Mouse (Mus musculus): ENCODE measurements around the gene Qrich1. TPM values are rescaled to one million over a fixed set of nuclear protein-coding genes. Genes with fewer than 3 reads are reported as not detected.
A peak's percentile ranks its signal among the peaks of the same experiment; 100 is the strongest.

The Qrich1 gene
- total RNA-seq, 2 experiments from 2014 or later: 58.8 to 59.5 TPM

DNA sequence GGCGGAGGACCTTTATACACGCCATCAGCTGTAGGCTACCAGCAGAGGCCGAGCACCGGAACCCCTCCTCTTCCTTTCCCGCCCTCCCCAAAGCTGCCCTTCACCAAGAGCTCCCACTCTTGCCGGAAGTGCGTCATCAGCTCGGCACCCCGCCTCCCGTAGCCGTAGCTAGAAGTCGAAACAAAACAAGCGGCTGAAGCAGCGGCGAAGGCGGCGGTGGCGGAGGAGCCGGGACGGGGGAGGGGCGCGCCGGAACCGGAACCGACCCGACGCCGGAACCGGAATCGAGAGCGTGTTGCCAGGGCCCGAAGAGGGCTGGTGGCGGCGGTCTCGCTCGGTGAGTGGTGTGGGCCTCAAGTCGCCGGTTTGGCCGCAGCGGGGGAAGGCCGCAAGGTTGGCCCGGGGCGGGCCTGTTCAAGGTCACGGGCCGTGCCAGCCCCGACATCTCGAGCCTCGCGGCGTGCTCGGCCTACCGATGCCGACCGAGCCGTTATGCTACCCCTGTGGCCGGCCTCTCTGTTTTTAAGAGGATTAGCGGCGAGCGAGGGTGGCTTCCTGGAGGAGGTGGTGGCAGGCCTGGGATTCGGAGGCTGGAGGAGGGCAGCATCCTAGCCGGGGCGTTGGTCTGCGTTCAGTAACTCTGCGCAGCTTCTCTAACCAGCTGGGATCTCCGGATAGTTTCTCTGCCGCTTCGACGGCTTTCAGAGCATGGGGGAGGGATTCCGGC is 25.9 kb upstream of the Qrich1 start, which contains the start of gene Usp19:
TSS of gene Usp19 (plus strand) at position 44 of the 727 bp plus-strand sequence.
- intact Hi-C loops (cut with DNase I; ENCODE audit: low total_unique reads): no loop called here
- DNase-seq: peak; percentile 96

DNA sequence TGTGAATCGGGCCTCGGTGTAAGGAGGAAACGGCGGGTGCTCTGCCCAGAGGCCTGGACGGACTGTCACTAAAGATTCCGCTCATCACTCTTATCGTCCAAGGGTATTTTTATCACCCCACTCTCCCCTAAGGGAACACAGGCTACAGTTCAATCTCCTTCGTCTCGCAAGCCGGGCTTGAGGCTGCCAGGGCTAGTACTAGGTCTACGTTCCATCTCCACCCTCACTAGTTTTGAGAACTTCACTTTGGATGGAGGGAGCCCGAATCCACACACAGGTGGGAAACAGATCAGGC is 25.4 kb upstream of the Qrich1 start:
- intact Hi-C loops (cut with DNase I; ENCODE audit: low total_unique reads): no loop called here
- DNase-seq: no peak

DNA sequence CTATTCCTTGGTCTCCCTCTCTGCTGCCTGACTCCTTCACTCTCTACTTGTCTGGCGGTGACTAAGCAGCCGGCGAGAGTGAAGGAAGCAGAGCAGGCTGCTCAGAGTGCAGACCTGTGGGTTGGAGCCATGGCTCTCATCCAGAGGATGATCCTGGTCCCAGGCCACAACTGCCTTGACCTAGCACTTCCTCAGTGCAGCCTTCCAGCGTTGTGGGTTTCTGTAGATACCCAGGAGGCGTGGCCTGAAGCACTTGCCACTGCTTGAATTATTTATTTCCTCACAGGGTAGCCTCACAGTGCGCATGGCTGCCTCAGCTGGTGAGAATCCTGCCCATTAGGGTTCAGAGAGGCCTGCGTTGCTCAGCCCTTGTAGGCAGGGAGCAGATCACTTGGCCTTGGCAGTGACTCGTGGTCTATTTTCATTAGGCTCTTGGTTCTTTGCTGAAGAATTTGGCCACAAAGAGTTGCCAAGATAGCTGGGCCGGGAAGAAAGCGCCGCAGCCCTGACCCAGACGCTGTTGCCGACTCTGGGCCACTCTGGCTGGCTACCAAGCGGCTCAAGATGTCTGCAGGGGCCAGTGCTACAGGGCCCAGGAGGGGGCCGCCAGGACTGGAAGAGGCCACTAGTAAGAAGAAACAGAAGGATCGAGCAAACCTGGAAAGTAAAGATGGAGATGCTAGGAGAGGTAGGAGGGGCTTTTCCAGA is 24.4 kb upstream of the Qrich1 start:
- peak; percentile 61 for DNase-seq
- intact Hi-C loops (cut with DNase I; ENCODE audit: low total_unique reads): loop anchor here (2.0 kb wide), 1 partner anchor 67 kb away; no protein-coding TSS in a partner anchor

DNA sequence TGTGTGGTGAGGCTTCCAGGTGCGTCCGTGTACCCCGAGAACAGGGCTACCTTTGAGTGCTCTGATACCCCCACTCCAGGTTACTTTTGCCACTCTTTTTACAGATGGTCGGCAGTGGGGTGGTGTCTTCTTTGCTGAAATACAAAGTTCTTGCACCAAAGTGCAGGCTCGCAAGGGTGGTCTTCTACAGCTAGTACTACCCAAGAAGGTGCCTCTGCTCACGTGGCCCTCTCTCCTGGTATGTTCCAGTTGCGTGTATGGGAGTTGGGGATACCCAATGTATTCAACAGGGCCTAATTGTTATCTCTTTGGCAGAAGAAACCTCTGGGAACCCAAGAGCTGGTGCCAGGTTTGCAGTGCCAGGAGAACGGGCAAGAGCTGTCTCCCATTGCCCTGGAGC is 23.4 kb upstream of the Qrich1 start:
- intact Hi-C loops (cut with DNase I; ENCODE audit: low total_unique reads): loop anchor here (2.0 kb wide), 1 partner anchor 66 kb away; no protein-coding TSS in a partner anchor
- peak; percentile 3 for DNase-seq

DNA sequence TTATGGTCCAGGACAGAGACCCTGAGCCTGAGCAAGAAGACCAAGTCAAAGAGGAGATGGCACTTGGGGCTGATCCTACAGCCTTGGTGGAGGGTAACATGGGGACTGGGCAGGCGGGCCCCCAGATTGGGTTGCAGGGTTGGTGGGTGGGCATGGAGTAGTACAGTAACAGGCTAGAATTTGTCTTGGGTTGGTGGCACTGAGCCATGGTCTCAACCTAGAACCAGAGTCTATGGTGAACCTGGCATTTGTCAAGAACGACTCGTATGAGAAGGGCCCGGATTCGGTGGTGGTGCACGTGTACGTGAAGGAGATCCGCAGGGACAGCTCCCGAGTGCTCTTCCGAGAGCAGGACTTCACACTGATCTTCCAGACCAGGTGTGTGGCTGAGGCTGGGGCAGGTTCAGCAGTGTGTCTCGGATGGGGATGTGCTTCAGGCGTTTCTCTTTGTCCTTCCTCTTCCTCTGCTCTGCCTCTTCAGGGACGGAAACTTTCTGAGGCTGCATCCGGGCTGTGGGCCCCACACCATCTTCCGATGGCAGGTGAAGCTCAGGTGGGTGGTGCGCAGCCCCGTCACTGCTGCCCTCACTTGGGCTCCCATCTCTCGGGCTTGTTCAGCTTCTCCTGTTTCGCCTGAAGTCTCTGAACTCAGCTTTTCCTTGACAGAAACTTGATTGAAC is 22.3 kb upstream of the Qrich1 start:
- intact Hi-C loops (cut with DNase I; ENCODE audit: low total_unique reads): no loop called here
- peak; percentile 3 for DNase-seq

DNA sequence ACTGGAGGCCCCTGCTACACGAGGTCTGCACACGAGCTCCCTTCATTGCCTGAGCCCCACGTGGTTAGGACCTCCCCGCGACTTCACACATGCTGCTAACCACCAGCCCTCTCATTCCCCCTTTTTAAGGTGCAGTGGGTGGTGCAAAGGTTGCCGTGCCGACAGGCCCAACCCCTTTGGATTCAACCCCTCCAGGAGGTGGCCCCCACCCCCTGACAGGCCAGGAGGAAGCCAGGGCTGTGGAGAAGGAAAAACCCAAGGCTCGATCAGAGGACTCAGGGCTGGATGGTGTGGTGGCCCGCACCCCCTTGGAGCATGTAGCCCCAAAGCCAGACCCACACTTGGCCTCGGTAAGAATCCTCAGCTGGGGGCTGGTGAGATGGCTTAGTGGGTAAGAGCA is 21.7 kb upstream of the Qrich1 start:
- intact Hi-C loops (cut with DNase I; ENCODE audit: low total_unique reads): no loop called here
- DNase-seq: peak; percentile 4

DNA sequence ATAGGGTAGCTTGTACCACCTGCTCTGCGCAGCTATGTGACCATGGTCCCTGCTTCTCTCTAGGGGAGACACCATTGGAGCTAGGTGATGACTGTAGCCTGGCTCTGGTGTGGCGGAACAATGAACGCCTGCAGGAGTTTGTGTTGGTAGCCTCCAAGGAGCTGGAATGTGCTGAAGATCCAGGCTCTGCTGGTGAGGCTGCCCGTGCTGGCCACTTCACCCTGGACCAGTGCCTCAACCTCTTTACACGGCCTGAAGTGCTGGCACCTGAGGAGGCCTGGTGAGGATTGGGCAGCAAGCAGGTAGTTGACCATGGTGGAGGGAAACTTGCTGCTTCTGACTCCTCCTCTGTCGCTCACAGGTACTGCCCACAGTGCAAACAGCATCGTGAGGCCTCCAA is 17.4 kb upstream of the Qrich1 start:
- no peak for DNase-seq
- intact Hi-C loops (cut with DNase I; ENCODE audit: low total_unique reads): no loop called here

DNA sequence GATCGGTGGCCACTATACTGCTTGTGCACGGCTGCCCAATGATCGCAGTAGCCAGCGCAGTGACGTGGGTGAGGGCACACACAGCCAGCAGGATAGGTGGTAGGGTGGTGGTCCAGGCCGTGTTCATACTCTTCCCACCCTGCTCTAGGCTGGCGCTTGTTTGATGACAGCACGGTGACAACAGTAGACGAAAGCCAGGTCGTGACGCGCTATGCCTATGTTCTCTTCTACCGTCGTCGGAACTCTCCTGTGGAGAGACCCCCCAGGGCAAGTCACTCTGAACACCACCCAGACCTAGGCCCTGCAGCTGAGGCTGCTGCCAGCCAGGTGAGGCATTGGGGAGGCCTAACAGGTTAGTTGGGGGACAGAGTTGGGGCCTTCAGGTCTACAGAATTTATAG is 16.7 kb upstream of the Qrich1 start:
- no peak for DNase-seq
- intact Hi-C loops (cut with DNase I; ENCODE audit: low total_unique reads): no loop called here

DNA sequence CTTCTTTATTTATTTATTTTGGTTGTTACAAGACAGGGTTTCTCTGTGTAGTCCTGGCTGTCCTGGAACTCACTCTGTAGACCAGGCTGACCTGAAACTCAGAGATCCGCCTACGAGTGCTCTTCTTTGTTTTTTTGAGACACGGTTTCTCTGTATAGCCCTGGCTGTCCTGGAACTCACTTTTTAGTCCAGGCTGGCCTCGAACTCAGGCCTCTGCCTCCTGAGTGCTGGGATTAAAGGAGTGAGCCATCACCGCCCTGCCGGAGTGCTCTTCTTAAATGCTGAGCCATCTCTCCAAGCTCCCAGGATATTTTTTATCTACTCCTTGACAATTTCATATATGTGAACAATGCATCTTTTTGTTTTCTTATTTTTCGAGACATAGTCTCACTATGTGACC is 9.7 kb upstream of the Qrich1 start:
- DNase-seq: no peak
- intact Hi-C loops (cut with DNase I; ENCODE audit: low total_unique reads): no loop called here

DNA sequence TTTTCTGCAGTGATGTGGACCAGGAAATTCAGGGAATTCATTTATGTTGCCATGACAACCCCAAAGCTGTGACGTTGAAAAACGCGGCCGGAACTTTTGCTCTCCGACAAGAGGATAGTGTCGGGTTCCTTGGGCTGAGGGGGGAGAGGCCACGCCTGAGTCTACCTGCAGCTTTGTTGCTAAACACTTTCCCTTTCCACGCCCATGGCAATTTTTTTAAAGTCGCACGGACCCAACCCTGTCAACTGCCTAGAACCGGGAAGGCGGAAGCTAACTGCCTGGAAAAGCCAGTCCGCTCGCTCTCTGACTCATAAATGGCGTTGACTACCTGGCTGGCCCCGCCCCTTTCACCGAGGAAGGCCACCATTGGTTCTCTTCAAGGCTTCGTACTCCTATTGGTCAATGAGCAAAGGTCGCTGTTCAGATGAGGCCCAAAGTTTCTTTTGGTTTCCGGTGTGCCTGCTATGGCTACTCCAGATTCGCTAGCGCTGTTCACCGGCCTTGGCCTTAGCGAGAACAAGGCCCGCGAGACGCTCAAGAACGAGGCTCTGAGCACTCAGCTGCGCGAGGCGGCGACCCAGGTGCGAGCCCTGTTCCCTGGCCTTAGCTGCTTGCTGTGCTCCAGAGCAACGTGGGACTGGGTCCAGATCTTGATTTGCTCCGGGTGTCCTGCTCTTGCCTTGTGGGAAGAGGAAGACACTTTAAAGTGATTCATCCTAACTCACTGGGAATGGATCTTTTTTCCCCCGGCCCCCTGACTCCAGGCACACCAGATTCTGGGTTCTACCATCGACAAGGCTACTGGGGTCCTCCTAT is 8.8 kb upstream of the Qrich1 start, which contains the start of gene Qars:
TSS of gene Qars (plus strand) at position 88 of the 816 bp plus-strand sequence.
- DNase-seq: peak; percentile 93
- intact Hi-C loops (cut with DNase I; ENCODE audit: low total_unique reads): no loop called here

DNA sequence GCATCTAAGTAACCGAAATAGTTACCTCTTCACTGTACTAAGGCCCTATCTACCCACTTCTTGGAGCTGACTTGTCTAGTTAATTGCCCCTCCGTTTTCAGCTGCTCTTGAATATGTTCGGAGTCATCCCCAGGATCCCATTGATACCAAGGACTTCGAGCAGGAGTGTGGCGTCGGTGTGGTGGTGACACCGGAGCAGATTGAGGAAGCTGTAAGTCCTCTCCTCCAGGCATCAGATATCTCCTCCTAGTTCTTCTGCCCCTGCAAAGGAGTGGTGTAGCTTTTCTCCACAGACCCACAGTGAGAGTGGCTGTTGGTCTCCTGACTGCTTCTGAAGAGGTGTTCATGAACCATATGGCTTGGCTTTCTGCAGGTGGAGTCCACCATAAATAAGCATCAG is 7.8 kb upstream of the Qrich1 start:
- intact Hi-C loops (cut with DNase I; ENCODE audit: low total_unique reads): no loop called here
- DNase-seq: no peak

DNA sequence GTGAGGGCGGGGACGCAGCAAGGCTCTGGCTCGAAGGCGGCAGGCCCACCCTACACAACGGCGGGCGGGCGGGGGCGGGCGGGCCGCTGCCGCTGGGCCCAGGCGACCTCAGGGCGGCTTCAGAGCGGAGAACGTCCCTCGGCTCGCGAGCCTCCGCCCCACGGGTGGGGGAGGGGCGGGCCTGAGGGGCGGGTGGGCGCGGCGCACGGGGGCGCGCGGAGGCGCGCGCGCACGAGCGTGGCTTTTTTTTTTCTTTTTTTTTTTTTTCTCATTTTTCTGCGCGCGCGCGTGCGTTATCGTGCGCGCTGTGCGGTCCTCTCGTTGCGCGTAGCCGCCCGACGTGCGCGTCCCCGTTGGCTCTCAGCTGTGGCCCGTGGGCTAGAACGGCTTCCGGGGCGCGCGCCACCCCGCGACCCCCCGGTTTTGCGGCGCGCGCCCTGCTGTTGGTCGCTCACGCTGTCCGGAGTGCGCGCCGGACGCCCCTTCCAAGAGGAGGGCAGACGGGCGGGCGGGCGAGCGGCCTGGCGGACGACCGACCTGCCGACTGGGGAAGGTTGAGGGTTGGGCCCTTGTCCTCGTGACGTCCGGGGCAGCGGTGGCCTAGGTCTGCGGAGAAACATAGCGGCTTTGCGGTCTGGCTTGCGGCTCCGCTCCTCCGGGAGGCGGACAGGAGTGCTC is 786 bp downstream of the Qrich1 start:
- peak; percentile 88 for DNase-seq
- intact Hi-C loops (cut with DNase I; ENCODE audit: low total_unique reads): no loop called here

DNA sequence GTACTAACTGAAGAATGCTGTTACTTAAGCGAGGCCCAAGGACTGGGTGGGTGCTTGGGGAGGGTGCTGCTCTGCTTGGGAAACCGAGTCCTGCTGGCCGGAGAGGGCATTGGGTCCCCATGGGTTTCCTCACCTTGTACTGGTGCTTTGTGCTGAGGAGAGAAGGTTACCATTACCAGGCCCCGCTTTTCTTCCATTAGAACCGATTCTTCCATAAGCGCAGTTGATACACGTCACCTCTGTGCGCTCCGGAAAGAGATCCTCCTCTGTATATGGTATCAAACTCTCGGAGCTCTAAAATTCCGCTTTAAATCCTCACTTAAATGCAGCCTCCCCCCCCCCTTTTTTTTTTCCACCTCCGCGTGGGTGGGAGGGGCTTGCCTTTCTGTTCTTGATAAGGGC is 1.3 kb downstream of the Qrich1 start:
- intact Hi-C loops (cut with DNase I; ENCODE audit: low total_unique reads): no loop called here
- no peak for DNase-seq

DNA sequence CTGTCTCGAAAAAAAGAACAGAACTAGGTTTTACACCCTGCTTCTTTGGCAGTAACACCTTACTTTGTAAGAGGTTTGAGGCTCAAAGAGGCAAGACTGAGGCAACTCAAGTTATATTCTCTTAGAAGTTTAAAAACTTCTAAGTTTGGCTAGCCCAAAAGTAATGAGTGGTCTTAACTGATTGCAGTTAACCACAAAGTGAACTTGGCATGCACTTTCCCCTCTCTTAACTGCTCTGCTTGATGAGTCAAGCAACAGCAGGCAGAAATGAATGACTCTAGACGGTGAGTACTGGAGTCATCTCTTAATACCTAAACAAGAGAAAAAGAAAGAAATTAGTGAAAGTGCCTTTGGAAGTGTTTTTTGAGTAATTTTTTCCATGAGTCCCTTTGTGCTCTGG is 5.0 kb downstream of the Qrich1 start:
- intact Hi-C loops (cut with DNase I; ENCODE audit: low total_unique reads): no loop called here
- DNase-seq: no peak

DNA sequence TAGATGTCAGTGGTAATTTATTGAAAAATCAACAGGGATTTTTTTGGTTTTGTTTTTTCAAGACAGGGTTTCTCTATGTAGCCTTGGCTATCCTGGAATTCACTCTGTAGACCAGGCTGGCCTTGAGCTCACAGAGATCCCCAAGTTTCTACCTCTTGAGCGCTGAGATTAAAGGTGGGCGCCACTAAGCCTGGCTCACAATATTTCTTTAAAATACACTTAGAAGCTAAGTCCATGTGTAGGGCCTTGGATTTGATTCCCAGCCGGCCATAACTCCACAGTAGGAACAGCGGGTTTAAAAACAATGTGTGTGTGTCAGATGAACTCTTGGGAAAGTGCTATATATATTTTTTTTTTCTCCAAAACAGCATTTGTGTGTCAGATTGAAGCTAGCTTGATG is 6.7 kb downstream of the Qrich1 start:
- intact Hi-C loops (cut with DNase I; ENCODE audit: low total_unique reads): no loop called here
- no peak for DNase-seq

DNA sequence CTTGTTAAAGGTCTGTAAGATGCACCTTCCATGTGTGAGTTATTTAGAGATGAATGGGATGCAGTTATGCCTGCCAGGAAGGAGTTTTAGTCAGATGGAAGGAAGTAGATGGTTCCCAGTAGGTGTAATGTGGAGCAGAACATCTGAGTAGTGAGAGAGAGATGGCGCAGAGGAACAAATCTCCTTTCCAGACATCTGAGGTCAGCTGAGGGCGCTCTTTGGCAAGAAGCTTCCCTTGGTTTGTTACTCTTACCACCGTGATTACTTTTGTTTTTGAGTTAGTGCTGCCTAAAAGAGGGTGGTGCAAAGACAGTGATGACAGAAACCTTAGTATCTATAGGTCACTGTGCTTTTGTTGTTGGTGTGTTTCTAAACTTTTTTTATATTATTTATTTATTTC is 8.8 kb downstream of the Qrich1 start:
- DNase-seq: no peak
- intact Hi-C loops (cut with DNase I; ENCODE audit: low total_unique reads): no loop called here

DNA sequence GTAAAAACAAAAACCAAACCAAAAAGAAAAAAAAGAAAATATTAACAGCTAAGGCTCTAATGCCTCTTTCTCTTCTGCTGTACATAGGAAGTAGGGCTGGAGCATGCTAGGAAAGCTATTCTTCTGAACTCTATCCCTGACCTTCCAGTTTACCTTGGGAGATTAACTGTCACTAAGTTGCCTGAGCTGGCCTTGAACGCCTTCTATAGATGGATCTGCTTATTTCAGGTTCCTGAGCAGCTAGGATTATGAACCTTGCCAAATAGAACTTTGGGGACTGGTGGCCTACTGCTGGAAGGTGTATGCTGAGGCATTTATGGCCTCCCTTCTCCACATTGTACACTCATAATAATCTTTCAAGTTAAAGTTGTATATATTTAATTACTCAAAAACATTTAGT is 14.3 kb downstream of the Qrich1 start:
- intact Hi-C loops (cut with DNase I; ENCODE audit: low total_unique reads): loop anchor here (10.0 kb wide), 1 partner anchor 146 kb away; no protein-coding TSS in a partner anchor
- DNase-seq: no peak

DNA sequence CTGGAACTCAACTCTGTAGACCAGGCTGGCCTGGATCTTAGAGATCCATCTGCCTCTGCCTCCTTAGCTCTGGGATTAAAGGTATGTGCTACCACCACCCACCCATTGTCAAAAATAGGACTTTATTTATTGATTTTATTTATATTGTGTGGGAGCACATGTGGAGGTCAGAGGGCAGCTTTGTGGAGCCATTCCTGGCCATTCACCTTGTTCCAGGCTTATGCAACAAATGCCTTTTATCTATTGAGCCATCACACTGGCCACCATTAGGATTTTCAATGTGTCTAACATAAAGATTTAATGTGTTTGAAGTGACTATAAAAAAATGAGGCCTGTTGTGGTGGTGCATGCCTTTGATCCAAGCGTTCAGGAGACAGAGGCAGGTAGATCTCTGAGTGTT is 14.9 kb downstream of the Qrich1 start:
- intact Hi-C loops (cut with DNase I; ENCODE audit: low total_unique reads): loop anchor here (10.0 kb wide), 1 partner anchor 147 kb away; no protein-coding TSS in a partner anchor
- no peak for DNase-seq

DNA sequence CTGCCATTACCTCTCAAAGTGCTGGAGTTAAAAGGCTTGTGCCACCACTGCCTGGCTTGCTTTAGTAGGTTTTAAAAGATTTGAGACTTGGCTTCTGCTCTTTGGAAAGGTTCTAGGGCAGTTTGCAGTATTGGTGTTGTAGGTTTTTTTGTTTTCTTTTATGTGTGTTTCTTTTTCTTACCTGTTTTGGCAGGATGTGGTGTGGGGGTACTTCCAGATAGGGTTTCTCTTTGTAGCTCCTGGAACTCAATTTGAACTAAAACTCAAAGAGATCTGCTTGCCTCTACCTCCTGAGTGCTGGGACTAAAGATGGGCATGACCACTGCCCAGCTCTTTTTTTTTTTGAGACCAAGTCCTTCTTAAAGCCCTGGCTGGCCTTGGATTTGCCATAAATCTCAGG is 24.2 kb downstream of the Qrich1 start:
- intact Hi-C loops (cut with DNase I; ENCODE audit: low total_unique reads): no loop called here
- DNase-seq: no peak
